Mouse (Mus musculus) monocyte, adult 2 months (primary cell): ENCODE results near the gene Nbeal2.

Experiments
- DNase-seq, 2 experiments: peaks; one replicate each; pipeline ENCODE4 v3.0.0; 2022; ENCODE audit warnings: low spot score in 2 of 2, low read depth in 1 of 2

The Nbeal2 gene

DNA sequence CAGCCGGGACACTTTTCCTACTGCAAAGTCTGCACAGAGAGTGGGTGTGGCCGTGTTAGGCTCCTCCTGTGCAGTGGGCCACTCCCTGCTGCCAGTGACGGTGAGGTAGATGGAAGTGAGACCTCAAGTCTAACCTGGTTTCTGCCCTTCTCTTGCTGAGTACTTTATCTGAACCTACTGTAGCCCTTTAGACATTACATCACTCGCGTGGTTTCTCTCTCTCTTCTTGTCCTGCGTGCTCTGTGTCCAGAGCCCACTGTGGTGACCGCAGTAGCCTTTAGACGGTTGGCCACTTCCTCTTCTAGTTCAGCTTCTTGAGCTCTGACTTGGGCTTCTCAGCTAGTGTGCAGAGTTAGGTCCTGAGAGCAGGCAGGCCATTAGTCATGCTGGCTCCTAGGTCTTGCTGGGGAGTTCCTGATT, 22.5 kb upstream of the Nbeal2 start:
- peak; percentile 74 to 82 for DNase-seq

DNA sequence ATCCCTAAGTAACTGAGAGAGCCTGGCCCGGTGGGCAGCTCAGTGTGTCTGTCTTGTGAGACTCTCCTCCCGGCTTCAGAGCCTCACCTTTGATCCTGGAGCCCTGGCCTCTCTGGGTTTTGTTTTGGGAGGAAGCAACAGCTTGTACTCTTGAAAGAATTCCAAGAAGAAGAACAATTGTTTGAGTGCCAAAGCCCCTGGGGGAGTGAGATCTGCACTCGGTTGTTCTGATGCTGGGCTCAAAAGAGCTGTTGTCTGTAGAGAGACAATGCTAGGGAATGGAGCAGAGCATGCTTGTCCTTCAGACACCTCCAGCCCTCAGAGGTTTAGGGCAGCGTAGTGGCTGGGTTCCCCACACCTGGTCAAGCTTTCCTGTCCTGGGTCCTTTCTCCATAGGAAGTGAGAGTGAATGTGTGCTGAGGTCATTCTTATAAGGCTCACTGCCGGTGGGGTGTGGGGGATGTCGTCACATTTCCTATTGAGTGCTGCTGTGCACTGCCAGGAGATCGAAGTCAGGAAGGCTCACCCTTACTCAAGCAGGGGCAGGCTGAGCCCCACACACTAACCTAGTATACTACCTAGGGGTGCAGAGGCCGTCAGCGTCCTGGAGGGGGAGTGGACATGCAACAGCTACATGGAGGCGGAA, 19.3 kb upstream of the Nbeal2 start:
- no peak for DNase-seq

DNA sequence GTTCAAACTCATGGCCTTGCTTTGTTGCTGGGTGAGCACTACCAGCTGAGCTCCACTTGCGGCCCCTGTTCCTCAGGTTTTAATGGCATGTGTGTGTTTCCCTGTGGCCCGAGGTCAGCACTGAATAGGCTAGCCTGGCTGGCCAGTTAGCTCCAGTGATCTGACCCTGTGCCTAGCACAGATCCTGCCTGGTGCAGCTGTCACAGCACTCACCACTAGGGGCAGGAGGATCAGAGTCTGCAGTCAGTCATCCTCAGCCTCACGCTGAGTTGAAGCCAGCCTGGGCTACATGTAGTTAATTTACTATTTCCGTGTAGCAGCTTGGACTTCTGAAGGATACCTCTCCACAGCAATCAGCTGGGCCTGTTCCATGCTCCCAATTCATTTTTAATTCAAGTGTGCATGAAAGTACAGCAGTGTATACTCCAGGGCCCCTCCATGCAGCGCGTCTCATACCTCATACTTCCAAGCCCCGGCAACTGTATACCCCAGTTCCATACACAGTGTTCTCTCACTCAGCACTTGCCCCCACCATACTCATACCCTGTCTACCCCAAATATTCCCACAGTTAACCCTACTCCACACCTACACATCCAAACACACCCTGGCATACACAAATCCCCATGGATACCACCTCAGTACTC, 18.6 kb upstream of the Nbeal2 start:
- no peak for DNase-seq

GRCm38 (mm10) chr9:110669785-110670184, 15.8 kb upstream of the Nbeal2 start:
- no peak for DNase-seq

DNA sequence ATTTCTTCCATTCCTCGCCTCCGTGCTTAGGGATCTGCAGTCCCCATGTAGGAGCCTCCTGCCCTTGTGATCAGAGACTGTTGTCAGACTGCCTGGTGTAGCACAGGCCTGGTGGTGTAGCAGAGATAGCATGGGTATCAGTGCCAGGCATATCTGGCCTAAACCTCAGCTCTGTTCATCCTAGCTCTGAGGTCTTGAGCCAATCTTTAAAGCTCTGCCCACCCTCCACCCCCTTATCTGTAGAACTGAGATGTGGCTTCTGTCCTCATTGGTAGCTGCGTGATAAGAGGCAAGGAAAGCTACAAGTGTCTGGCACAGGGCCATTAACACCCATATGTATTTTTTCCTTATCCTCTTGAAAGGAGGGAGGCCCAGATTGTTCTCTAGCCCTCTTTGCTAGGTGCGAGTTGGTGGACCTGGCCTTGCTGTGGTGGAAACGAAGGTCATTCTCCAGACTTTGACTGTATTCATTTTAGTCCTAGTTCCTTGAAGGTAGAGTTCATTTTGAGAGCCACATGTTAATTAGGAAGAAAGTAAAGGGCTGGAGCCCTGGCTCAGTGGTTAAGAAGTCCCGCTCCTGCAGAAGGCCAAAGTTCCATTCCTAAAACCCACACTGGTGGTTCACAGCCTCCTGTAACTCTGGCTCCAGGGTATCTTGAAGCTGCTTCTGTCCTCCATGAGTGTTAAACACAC, 14.8 kb upstream of the Nbeal2 start:
- DNase-seq, result no peak

DNA sequence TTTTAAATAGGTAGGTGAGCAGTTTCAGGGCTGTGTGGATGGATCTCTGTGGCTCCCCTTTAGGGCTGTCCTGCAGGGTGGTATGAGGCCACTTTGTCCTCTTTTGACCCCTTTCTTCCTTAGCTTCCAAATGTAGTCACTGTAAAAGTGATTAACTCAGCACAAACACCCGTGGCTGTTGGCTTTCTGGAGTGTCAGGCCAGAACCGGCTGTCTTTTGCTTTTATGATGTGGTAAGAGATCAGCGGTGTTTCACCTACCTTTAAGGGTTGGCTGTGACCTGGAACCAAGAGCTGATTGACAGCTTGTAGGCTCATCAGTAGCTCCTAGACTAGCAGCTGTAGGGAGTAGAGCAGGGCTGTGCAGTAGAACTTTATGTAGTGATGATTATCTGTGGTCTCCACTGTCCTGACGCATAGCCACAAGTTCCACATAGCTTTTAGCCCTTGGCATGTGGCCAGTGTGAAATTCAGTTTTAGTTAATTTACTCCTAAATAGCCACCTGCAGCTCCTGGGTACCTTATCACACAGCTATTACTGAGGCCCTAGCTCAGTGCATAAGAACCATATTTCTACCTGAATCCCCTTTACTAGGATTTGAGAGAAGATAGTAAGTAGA, 13.4 kb upstream of the Nbeal2 start:
- DNase-seq, result no peak

- DNase-seq, result no peak
These were observed 12.4 kb upstream of the Nbeal2 start for GRCm38 (mm10) chr9:110666374-110666773.

DNA sequence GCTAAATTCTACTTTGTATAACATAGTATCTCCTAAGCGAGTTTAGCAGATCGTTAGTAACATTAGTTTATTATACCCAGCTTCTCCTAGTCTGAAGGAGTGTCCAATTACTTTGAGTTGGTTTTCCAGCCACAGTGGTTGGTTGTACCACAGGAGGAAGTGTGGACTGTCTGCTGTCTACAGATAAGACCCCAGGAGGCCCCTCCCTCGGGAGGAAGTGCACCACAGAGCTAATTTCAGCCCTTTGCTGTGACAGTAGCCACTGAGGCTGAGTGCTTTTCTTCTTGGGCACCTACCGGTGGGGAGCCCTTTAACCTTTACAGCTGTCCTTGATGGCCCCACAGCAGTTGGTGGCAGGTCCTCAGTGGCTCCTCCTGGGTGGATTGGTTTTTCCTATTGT, 12.0 kb upstream of the Nbeal2 start:
- no peak for DNase-seq

DNA sequence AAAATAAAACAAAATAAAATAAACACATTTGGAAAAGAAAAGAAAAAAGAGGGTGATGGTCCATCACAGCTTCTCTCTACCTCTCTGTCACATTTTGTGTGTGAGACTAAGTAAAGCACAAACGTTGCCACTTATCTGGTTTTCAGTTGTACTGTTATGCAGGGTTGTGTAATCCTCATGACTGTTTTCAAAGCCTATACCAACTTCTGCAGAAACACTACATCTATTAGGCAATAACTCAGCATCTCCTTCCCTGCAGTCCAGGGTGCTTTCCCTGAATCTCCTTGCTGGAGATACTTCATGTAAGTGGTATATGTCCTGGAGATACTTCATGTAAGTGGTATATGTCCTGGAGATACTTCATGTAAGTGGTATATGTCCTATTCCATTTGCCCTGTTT, 8.9 kb upstream of the Nbeal2 start:
- no peak for DNase-seq

DNA sequence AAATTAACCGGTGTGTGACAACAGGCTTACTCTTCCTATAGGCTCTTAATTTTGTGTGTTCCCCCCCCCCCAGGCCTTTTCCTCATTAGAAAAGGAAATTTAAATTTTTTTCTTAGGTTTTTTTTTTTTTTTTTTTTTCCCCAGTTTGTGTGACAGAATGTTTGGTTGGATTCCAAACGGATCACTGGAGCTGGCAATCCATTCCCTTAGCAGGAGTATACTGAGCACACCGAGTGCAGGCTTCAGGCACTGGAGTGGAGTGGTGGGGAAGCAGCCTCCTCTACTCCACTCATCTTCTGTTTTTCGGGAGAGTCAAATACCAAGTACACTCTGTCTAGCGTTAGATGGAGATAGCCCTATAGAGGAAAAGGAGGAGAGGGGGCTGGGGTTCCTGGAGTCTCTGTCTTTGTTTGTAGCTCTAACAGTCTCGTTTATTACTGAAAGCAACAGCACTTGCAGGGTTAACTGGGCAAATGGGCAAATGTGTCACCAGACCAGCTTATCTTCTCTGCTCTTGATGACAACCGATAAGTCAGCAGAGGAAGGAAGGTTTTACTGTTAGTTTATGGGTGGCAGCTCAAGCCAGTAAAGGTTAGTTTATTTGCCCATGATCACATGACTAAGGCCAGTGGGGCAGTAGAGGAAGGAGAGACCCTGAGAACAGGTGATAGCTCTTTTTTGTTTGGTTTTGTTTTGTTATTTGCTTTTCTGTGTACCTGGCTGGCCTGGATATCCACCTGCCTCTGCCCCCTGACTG, 7.1 kb upstream of the Nbeal2 start:
- no peak for DNase-seq

DNA sequence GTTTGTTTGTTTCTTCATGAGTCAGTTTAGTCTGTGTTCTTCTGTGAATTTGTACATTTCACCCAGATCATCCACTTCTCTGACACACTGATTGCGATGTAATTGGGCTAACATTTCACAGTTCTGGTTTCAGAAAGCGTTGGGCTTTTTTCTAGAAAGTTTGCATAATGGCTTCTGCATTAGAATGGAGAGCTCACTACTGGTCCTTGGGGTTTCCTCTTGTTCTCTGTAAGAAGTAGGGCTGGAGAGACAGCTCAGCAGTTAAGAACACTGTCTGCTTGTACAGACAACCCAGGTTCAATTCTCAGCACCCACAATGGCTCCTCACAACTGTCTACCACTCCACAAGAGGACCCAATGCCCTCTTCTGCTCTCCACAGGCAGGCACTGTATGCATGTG, 6.2 kb upstream of the Nbeal2 start:
- no peak for DNase-seq

DNA sequence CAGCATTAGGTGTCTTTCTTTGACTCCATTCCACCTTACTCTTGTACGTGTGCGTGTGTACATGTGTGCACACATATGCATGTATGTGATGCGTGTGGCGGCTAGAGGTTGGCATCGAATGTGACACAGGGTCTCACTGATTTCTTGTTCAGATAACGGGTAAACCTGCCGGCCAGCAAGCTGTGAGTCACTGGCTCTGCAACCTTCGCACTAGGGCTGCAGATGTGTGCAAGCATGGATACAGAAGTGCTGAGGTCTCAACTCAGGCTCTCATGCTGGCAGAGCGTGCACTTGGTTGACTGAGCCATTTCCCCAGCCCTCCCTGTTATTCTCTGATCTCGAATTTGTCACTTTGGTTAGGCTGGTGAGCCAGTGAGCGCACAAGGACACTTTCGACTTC, 5.6 kb upstream of the Nbeal2 start:
- DNase-seq, result no peak

DNA sequence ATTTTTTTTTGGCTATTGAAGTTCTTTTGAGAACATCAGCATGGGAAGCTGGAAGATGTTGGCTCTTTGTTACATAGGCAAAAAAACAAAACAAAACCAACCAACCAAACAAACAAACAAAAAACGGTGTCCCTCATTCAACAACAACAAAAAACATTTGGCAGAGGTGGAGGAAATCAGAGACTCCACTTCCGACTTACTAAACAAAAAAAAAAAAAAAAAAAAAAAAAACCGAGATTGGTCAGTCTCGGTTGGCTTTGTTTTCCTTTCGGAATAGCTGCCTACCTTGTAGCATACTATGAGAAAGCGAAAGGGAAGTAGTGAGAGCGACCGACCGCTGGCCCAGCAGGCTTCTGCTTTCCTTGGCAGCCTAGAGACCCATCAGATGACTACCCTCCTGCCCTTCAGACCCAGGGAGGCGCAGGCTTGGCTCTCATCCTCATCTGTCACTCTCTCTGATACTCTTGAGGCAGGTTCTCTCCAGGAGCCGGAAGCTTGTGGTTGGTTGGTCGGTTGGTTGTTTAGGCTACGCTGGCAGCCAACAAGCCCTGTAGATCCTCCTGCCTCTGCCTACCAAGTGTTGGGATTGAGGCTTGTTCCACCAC, 3.6 kb upstream of the Nbeal2 start:
- peak; percentile 62 to 64 for DNase-seq

DNA sequence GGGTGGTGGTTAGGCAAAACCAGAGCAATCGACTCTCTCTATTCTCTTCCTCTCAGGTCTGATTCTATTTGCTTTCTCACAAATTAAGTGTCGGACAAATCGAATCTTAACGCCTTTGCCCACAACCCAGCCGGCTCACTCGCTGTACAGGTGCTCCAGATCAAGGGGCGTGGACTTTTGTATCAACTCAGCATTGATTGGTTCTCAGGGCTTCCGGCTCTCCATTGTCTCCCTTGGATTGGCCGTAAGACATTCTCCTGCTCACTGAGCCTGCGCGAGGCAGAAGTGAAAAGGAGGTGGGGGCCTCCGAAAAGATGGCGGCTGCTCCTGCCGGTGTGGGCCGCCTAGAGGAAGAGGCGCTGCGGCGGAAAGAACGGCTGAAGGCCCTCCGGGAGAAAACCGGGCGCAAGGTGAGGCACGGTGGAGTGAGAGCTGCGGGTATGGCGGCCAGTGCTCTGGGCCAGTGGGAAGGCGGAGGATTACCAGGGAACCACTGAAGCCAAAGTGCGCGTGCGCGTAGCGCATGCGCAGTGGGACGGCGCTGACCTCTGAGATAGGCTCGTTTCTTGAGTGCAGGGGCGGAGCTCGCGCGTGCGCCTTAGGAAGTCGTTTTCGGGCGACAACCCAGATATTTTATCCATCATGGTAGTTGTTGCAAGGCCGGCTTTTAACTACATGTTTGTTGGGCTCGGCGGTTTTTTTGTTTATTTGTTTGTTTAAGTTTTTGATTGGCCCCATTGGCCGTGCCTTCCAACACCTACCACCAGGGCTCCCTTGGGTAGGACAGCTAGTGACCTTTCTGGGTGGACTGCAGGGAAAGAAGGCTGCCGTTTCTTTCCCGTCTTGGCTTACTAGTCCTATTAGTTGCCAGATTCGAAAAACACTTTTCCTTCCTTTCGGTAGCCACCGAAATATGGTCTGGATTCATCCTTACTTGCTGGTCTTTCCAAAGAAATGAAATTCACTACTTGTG, 2.6 kb upstream of the Nbeal2 start, which contains the start of gene Ccdc12:
Ccdc12 (plus strand) TSS at position 255 of the 973 bp plus-strand sequence.
- DNase-seq, result peak; percentile 87 to 94

- DNase-seq, result no peak
These were observed 1.7 kb upstream of the Nbeal2 start for GRCm38 (mm10) chr9:110655651-110656007.

DNA sequence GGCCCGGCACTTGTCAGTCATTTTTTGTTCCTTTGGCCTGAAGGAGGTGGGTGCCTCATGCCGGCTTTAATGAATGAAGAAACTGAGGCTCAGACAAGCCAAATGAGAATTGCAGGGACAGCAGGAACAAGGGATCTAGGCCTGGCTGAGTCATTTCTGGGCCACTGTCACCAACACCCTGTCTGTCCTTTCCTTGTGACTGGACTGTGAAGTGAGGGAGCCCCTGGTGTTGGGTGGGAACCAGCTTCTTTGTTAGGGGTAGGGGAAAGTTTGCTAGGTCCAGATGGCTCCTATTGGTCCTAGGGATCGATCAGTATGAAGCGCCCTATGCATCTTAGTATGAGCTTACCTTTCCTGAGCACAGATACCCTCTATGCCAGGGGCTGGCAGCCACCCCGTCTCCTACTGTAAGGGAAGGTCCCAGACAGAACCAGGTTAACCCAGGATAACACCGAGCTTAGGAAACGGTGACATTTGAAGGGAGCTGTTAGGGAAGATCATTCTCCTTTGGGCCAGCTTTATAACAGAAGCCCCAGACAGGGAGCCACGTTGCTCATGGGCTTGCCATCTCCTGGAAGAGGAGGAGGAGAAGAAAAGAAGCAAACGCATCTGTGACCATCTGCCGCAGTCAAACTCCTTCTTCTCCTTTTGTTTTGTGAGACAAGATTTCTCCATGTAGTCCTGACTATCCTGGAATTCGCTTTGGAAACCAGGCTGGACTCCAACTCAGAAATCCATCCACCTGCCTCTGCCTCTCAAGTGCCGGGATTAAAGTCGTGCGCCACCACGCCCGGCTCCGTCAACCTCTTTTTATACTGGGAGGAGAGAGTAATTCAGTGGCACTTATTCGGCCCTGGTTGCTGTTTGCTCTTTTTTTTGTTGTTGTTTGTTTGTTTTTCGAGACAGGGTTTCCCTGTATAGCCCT, 1.0 kb upstream of the Nbeal2 start:
- DNase-seq, result no peak

DNA sequence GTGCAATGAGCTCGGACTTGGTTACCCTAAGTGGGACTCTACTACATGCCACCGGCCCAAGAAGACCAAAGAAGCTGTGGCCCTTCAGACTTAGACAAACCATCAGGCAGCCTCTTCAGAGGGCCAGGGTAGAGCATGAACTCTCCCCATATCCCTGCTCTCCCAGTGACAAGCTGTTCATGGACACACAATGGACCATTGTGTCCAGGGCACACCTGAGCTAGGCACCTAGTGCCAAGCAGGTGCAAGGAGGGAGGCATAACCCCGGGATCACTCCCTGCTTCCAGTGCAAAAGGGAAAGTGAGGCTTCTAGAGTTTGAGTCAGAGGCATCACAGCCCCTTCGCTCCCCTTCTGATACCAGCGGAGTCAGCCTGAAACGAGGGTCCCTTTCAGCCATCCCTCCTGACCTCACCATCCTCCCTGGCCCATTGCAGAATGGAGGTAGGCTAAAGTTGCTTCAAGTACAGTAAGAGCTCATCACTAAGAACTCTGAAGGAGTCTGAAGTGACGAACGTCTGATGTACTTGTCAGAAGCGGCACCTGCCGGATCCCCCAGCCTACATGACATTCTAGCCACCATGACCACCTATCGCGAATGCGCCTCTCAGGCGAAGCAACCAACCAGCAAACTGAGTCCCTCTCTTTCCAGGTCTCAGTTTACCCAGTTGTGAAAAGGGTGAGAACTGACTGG, 852 bp downstream of the Nbeal2 start:
- DNase-seq, result no peak
